Mouse (Mus musculus): ENCODE measurements around the gene Zfp322a.

GRCm38 (mm10) chr13:23372433-23372832 lies 3.4 kb upstream of the Zfp322a start:
- TF ChIP-seq CTCF (IDR thresholded peaks at IDR 0.05 in 2 of 3, conservative IDR thresholded peaks at IDR 0.05 in 1 of 3; ENCODE audit: control insufficient read depth in 1 of 3, insufficient read depth in 1 of 3, low read depth in 2 of 3, low read length in 3 of 3, poor library complexity in 1 of 3, severe bottlenecking in 1 of 3) (no peak), GABPA (IDR thresholded peaks at IDR 0.05; ENCODE audit: low read depth, low read length) (no peak), ZKSCAN1 (IDR thresholded peaks at IDR 0.05; ENCODE audit: low read depth, low read length) (no peak), POLR2AphosphoS5 (IDR thresholded peaks at IDR 0.05; ENCODE audit: borderline replicate concordance, low read depth, low read length) (no peak), HCFC1 (IDR thresholded peaks at IDR 0.05; ENCODE audit: low read depth, low read length) (no peak), E2F4 (IDR thresholded peaks at IDR 0.05; ENCODE audit: borderline replicate concordance, low read depth, low read length) (no peak), POLR2A (IDR thresholded peaks at IDR 0.05; ENCODE audit: control insufficient read depth in 1 of 2, insufficient read depth in 1 of 2, low read depth in 1 of 2, low read length in 2 of 2, poor library complexity in 1 of 2) (no peak), USF1 (IDR thresholded peaks at IDR 0.05; ENCODE audit: low read depth, low read length) (no peak)
